Mouse (Mus musculus): ENCODE data around the gene Csmd2. TPM values are rescaled to one million over a fixed set of nuclear protein-coding genes. Genes with fewer than 3 reads are reported as not detected.

Gene Csmd2
- total RNA-seq, 4 experiments from 2014 or later = not detected

DNA sequence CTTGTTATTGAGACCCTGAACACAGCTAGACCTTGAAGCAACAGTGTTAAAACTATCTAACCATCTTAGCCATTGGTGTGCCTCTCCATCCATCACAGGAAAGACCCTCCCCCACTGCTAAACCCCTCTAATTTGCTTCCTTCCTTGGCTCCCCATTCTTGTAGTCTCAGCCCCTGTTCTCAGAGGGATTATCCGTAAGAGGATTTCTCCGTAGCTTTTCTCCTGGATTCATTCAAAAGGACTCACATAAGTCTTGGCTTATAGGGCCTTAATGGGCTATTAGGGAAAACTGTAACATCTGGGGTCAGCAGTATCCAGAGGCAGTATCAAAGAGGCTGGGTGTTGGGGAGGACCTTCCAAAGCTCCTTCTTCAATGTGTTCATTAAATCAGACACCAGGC is 152.3 kb downstream of the Csmd2 start:
- no peak for DNase-seq (ENCODE audit: low spot score in 2 of 2)

DNA sequence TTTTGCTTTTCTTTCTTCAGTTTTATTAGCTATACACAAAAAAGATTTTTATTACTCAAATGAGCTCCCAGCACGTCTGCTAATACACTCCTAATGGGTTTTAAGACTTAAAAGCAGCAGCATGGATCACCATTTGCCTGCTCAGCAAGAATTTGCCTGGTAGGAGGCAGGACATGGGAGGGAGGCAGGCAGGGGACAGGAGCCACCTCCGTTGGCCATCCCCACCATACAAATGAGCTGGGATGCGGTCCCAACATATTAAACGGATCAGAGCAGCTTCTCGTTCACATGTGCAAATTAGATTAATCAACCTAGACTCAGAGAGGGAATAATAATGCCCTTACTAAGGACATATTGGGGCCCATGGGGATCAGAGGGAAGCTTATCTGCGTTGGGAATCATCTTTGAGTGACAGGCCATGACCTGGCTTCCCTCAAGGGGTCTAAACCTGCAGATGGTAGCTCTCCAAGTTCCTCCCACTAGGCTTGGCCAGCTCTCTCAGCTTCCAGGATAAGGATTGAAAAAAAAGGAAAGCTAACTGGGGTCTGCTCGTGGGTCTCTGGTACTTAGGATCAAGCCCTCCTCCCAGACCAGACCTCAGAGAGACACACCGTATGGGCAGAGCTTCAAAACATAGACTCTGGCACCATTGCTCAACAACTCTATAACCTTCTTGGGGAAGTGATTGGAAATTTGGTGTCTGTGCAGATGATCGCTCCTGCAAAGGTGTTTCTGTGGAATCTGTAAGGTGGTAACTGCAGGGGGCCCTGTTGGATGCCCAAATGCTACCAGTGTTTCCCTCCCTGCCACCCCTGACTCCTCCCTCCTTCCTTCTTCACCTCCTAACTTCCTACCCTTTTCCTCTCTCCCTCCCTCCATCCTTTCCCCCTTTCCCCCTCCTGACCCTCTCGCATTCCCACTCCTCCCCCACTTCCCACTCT is 153.8 kb downstream of the Csmd2 start:
- DNase-seq (ENCODE audit: low spot score in 2 of 2) = no peak

DNA sequence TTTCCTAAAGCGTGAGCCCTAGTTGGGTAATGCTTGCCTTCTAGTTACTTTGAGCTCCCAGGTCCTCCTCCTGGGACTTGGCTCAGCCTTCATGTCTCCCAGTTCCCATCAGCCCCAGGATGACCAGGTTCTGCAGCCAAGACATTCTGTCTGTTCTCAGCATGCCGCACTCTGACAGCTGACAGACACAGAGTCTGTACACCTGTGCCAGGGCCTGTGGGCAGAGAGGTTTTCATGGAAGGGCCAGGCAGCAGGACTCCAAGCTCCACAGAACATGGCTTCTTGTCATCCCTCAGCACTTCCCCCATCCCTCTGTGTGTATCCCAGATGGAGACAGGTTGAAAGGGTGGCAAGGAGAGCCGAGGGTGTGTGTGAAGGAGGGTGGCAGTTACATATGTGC is 154.6 kb downstream of the Csmd2 start:
- no peak for DNase-seq (ENCODE audit: low spot score in 2 of 2)

DNA sequence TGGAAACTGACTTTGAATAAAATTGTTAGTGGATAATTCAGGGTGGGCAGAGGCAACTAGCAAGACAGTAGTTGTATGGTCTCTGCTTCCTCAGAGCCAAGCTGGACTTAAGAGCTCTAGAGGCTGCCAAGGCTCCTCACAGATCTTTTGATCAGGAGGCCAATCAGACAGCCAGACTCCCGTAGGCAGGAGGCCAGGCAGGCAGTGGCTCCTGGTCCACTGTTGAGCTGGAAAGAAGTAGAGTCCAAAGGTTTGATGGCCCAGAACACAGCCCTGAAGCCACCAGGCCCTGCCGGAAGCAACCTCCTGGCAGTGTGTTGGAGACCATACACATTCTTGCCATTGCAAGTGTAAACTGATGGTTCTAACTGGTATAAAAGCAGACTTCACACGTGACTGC is 155.5 kb downstream of the Csmd2 start:
- no peak for DNase-seq (ENCODE audit: low spot score in 2 of 2)

DNA sequence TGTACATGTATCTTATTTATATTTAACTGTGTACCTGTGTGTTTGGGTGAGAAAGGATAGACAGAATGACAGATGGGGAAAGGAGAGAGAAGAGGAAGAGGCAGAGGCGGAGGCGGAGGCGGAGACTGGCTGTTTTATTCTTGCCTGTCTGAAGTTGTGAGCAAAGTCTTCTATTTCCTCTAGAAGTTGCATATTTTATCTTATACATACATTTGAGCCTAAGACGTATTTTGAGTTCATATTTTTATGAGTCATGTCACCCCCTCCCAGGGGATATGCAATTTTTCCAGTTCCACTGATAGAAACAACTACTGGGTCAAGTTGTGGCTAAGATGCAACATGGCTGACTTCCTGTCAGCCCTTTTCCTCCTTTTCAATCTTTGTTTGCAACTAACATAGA is 161.9 kb downstream of the Csmd2 start:
- DNase-seq (ENCODE audit: low spot score in 2 of 2) = no peak

DNA sequence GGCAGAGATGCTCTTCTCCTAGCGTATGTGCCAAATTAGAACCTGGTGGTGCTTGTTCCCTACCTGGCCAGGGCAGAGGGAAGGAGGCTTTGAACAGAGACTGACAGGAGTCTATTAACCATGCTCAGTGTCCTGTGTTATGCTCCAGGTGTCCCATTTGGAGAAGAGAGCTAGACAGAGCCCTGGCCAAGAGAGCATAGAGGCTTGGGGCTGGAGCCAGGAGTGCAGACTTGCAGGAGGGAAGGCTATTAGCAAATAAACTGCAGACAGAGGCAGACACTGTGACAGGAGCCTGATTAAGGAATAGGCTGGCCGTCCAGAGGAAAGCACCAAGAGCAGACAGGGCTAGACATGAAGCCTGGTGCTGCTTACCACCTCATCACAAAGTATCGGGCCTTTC is 164.4 kb downstream of the Csmd2 start:
- no peak for DNase-seq (ENCODE audit: low spot score in 2 of 2)

DNA sequence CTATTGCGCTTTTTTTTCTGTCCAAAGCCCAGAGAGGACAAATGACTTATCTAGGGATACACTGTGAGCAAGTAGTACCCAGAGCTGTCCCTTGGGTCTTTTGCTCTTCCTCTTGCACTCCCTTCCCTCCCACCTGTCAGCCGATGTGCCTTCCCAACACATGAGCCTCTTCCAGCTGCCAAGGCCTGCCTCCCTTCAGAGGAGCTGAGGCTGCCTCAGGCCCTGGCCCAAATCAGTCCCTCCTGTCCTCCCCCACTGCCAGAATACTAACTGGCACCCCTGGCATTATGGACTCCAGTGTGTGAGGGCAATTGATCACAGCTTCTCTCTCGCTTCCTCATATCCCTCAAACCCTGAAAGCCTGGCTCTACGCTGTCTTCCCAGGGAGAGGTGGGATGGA is 165.5 kb downstream of the Csmd2 start:
- no peak for DNase-seq (ENCODE audit: low spot score in 2 of 2)

DNA sequence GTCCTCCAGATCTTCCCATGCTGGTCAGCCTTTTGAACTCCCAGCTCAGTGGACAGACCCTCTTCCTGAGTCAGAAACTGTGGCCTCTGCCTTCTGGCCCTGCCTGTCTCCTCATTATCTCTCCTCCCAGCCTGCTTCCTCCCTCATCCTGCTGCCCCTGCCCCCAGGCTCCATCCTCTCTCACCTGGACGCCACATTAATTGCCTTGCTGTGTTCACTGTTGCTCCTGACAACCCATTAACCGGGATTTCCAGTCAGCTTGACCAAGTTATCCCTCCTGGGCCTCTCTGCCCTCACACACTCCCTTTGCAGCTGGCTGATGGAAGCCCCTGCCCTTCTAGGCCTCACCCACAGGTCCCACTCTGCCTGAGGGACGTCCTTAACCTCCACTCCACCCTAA is 167.6 kb downstream of the Csmd2 start:
- DNase-seq (ENCODE audit: low spot score in 2 of 2) = no peak

DNA sequence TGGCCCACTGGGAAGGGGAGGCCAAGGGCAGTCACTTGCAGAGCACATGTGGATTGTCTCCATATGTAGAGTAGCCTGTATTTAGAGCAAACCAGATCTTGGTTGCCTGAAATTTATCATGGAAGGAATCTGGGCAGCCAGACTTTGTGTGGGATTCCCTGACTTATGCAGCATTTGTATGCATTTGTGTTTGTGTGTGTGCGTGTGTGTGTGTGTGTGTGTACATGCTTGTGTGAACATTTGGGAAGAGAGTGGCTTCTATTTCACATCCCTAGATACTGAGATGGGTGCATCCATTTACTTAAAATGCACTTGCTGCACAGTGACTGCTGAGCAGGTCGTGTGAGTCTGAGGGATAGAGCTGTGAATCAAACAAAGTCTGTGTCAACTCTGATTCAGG is 173.0 kb downstream of the Csmd2 start:
- DNase-seq (ENCODE audit: low spot score in 2 of 2) = no peak

DNA sequence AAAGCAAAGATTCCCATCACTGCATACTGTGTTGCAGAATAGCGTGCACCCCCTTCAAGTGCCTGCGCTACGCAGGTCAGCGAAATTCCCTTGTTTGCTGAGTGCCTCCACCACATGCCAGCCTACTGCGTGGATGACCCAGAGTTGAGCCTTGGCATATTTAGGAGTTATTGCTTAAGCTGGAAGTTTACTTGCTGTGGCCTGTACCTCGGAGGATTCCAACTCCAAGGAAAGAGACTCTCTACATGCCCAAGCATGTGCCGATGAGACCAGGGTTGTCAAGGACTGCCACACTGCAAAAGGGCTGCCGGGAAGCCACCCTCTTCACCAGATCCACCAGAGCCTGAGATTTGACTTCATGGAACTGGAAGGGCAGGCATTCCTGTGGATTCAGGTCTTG is 182.5 kb downstream of the Csmd2 start:
- no peak for DNase-seq (ENCODE audit: low spot score in 2 of 2)

DNA sequence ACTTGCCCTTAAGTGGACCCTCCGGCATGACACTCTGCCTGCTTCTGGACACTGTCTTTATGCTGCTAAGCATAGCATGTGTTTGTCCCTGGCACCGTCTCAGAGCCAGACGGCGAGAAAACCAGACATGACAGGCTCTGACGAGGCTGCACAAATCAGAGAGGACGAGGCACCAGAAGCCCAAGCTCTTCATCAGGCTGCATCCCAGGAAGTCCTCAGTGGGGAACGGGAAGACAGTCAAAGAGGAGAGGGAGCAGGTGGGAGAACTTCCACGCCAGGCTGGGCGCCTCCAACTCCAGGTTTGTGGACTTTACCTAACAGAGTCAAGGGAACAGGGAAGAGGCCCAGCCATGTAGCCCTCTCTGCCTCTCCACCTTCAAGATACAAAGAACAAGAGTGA is 183.6 kb downstream of the Csmd2 start:
- no peak for DNase-seq (ENCODE audit: low spot score in 2 of 2)

DNA sequence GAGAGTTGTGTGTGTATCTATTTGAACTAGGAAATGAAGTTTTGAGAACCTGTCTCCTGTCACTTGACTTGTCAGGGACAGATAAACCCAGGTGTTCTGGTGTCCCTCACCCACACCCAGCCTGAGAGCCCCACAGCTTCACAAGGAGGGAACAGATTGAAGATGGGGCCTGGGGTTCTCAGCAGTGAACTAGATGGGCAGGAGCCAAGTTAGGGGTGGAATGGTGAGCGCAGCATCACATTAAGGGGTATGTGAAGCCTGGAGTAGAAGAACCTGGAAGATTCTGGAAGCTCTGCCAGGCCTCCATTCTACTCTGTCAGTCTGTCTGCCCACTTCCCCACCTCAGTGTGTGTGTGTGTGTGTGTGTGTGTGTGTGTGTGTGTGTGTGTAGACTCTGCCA is 184.0 kb downstream of the Csmd2 start:
- no peak for DNase-seq (ENCODE audit: low spot score in 2 of 2)

DNA sequence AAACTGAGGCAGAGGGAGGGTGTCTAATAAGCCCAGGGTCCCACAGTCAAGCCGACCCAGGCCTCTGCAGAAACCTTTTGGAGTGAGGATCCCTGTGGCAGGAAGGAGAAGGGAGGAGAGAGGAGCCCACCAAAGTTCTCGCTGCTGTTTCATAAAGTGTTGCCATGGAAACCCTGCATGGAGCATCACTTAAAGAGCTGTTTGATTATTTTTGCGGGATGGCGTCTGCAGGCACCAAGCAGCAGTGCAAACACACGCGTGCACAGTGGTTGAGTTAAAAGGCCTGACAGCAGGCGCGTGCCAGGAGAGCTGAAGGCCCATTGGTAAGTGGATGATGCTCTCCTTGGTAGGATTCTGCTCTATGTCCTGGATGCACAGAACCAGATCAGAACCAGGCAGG is 191.3 kb downstream of the Csmd2 start:
- no peak for DNase-seq (ENCODE audit: low spot score in 2 of 2)

DNA sequence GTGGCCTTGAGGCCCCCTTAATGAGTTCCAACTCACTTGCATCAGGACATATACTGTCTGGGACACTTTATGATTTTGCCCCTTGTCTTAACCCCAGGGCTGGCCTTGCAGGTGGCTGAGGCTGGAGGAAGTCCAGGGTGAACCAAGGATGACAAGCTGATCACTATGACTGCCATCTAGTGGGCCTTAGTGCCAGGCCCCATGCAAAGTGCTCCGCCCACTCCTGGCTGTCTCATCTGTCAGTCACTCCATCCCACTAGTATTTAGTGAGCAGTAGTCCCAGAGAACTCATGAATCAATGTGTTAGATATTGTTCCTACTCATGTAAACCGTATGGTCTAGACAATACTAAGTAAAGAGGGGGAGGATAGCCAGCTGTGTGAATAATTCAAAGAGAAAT is 191.9 kb downstream of the Csmd2 start:
- DNase-seq (ENCODE audit: low spot score in 2 of 2) = no peak

DNA sequence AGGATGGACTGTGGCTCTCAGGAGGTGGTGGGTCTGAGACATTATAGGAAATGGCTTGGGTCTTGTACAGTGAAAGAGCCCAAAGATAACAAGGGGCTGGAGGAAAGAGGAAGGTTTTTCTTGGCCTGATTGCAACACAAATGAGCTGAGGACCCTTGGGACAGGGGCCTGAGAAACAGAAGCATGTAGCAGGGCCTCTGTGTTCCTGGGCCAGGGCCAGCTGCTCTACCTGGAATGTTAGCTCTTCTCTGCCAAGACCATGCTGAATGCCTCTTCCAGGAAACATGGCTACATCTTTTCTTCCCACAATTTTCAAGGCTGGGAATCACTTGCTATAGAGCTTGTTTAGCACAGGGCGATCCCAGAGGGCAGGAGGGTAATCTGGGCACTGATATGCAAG is 197.1 kb downstream of the Csmd2 start:
- DNase-seq (ENCODE audit: low spot score in 2 of 2) = no peak

DNA sequence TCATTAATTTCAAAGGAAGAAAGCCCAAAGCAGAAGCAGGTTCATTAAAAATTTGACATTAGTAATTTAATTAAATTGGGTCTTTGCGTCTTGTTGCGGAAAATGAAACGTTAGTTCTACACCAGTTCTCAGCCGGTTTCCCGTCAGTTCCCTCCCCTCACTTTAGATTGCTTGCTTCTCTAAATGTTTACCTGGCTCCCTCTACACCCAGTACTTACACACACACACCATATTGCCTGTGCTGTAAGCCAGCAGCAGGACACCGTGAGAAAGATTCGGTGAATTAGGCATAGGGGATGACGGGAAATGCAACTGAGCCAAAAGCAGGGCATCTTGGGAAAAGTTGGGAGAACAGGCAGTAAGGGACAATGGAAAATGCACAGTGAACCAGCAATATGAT is 206.8 kb downstream of the Csmd2 start:
- no peak for DNase-seq (ENCODE audit: low spot score in 2 of 2)

DNA sequence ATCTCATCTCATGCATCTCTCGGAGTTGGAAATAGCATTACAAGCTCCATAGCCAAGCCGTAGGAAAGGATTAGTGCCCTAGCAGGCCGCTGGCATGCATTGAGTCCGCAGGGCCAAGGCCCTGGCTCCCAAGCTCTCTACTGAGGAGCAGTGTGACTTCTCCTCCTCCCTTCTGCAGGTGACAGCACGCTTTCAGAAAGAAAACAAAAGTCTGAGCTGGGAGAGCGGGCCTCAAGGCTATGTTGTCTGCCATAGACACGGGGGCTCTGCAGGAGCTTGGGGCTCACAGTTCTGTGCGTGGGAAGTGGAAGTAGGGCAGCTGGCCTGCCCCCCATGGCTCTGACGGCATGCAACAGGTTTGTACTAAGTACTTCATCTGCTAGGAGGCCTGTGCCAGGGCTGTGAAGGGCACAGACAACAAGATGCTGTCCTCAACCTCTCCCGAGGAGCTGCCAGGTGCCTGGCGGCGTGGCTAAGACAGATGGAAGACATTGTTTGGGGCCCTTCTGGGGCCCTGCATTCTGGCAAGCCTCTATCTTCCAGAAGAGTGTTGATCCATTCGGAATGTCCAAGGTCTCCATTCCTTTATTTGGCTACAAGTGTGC is 230.4 kb downstream of the Csmd2 start:
- no peak for DNase-seq (ENCODE audit: low spot score in 2 of 2)

DNA sequence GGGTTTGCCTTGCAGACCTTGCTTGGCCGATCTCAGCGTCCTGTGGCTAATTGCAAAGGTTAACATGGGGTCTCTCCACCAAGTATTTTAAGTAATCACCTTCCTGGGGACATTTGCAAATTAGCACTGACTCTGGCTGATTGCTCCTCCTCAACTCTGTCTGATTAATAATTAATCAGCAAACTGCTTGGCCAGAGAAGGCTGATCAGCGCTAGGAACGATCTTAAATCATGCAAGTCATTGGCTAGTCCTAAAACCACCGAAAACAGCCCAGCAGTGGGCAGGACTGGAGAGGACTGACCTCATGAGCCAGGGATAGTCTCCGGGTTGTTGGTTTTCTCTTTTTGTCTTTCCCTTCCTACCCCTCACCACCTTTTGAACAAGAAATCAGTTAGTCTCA is 236.8 kb downstream of the Csmd2 start:
- no peak for DNase-seq (ENCODE audit: low spot score in 2 of 2)

DNA sequence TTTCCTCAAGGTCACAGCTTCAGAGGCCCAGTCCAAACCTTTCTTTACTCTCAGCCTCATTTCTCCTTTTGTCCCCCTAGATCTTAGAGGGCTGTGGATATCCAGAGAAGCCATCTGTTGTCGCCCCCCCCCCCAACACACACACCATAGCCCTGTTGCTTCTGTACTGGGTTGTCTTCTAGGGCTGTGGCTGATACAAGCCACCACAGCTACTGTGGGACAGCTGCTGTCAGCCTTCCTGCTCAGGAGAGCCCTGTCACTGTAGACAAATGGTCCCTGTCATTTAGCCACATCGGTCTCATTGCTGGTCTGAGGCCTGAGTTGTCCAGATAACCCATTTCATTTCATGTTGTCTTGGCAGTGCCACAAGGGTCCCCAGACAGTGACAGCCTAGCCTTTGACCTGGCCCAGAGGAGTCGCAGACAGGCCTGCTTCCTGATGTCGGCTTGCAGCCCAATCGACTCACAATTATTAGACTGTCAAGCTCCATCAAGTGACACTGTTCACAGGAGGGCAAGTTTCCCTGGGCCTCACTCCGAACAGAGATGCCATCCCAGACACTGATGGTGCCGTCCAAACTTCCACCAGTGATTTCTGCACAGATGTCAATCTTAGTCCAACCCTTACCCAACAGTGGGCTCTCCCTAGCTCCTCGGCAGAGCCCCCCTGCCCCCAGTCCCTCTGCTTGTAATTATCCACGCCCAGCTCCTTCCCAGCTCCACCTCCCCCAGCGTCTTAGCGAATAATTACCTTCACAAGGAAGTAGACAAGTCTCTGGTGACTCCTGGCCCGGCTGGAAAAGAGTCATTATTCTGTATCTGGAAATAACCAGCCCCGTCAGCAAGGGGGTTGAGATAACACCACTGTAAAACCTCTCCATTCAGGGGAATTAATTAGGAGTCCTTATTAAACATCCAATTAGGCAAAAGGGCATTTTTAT is 240.0 kb downstream of the Csmd2 start:
- no peak for DNase-seq (ENCODE audit: low spot score in 2 of 2)

DNA sequence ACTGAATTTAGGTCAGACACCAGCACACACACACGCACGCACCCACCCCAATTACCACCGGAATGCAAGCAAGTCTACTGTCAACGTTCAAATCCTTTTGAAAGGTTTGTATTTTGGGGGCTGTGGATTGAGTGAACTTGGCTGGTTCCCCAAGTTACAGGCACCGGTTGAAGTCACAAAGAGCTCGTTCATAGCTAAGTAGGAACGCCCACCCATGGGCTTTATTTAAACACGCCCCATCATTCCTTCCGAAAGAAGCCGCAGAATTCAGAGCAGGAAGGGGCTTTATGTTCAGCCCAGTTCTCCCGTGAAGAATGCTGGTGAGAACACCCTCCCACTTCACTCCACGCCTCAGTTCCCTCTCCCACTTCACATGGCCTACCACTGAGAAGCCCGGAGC is 245.8 kb downstream of the Csmd2 start:
- no peak for DNase-seq (ENCODE audit: low spot score in 2 of 2)

DNA sequence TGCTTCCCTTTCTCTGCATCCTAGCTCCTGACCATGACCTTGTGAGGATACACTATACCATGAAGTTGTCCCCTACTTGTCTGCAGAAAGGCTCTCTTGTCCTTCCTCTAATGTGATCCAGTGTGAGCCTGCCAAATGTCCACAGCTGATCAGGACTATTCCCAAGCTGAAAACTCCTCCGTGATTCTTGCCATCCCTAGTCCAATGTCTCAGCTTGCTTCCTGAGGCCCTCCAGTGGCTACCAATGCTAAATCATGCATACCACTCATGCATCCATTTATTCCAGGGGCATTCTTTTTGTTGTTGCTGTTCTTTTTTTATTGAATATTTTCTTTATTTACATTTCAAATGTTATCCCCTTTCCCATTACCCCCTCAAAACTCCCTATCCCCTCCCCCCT is 251.5 kb downstream of the Csmd2 start:
- no peak for DNase-seq (ENCODE audit: low spot score in 2 of 2)
